Mouse (Mus musculus) heart, postnatal 4 days (tissue): Measurements from ENCODE around the gene Olfr137. TPM values are rescaled to one million over a fixed set of nuclear protein-coding genes. Genes with fewer than 3 reads are reported as not detected.

ENCODE experiments used
- DNase-seq: peaks from one replicate; pipeline ENCODE4 v3.0.0; 2021
- total RNA-seq, 2 experiments: library from RNA; stranded (reverse); gene quantifications; 2 replicates each; pipeline ENCODE4 v1.2.3; 2021

The Olfr137 gene
- not detected for total RNA-seq

DNA sequence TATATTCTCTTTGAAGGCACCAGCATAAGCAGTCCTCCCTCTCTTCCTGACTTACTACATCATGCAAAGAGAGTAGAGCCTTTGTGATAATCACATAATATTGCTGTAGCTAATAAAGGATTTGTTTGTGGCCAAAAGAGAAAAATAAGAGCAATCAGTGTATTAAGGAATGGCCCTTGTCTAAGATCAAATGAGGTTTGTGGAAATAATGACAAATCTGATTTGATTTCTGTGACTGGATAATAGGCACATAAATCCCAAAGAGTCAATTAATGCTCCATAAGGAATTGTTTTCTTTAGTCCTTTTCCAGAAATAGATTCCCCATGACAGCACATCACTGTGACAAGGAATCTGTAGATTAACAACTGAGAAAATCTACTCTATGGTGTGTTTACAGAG, at the start of gene Olfr137:
Gene Olfr137, minus strand, starts transcription at position 101 of the 400 bp plus-strand sequence.
- no peak for DNase-seq

DNA sequence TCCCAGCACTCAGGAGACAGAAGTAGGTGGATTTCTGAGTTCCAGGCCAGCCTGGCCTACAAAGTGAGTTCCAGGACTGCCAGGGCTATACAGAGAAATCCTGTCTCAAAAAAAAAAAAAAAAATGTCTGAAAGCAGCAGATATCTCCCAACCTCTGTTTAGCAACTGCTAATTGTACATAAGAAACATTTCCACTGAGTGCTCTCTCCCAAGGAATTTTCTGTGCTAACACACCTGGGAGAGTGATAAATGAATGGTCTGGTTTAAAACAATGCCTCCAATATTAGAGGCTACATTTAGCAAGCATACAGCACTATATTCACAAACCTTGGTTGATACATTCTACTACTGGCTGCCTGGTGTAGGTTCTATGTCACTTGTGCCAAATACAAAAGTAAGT, 22.2 kb upstream of the Olfr137 start, which contains the start of gene Olfr136:
Gene Olfr136, plus strand, starts transcription at position 301 of the 400 bp plus-strand sequence.
- no peak for DNase-seq

DNA sequence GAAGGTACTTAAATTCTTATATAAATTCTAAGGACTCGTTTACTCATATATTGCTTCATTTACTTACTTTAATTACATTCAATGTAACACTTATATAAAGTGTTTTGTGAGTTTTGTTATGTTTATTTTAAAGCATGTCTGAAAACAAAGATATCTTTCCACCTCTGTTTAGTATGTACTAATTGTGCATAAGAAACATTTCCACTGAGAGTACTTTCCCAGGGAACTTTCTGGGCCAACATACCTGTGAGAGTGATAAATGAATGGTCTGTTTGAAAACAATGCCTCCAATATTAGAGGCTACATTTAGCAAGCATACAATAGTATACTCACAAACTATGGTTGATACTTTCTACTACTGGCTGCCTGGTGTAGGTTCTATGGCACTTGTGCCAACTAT, 46.6 kb downstream of the Olfr137 start, which contains the start of gene Olfr138:
Gene Olfr138, plus strand, starts transcription at position 301 of the 400 bp plus-strand sequence.
- DNase-seq: no peak

Other genes starting within 250 kb of the Olfr137 start
- not detected for gene Olfr129, start 247.5 kb downstream of the Olfr137 start, total RNA-seq
- not detected for gene Olfr130, start 243.6 kb downstream of the Olfr137 start, total RNA-seq
- gene Olfr131, start 218.9 kb downstream of the Olfr137 start, total RNA-seq: not detected
- gene Olfr132, start 173.0 kb downstream of the Olfr137 start, total RNA-seq: not detected
- gene Olfr133, start 162.3 kb downstream of the Olfr137 start, total RNA-seq: not detected
- not detected for gene Olfr134, start 136.2 kb downstream of the Olfr137 start, total RNA-seq
- not detected for gene Olfr135, start 103.2 kb downstream of the Olfr137 start, total RNA-seq
- gene Olfr138, start 46.5 kb downstream of the Olfr137 start, total RNA-seq: not detected
- gene Olfr136, start 22.3 kb upstream of the Olfr137 start, total RNA-seq: not detected
- not detected for gene Esp36, start 112.6 kb upstream of the Olfr137 start, total RNA-seq
- not detected for gene Esp34, start 246.6 kb upstream of the Olfr137 start, total RNA-seq